Mouse (Mus musculus): ENCODE data around the gene Catsper2.
A peak's percentile ranks its signal among the peaks of the same experiment; 100 is the strongest.

Gene Catsper2

DNA sequence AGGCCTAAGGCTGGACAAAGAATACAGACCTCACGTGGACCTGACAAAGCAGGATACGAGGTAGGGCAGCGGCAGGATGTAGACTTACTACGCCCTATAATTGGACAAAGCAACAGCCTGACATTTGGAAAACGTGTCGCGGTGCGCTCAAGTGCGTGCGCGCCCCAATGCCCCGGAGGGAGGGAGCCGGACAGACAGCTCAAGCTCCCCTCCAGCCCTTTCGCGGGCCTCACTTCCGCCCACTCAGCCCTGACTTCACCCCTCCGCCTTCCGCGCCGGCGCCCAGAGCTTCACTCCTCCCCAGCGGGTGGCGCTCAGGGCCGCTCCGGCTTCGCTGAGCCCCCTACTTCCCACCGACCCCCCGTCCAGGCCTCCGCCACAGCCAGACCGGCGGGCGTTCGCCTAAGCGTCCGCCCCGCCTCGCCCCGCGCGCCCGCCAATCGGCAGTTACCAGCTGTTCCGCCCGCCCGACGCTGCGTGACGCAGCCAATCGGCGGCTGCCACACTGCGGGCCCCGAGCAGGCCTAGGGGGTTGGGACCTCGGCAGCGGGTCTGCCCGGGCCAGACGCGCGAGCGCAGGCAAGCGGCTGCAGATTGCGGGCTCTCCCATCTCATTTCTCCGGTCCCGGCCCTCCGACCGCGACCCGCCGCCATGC lies at the start of gene Catsper2, which contains the start of gene Pdia3:
Gene Catsper2 (minus strand): TSS at position 406 of the 656 bp plus-strand sequence.
Gene Pdia3 (plus strand): TSS at position 389 of the 656 bp plus-strand sequence.
- DNase-seq, result peak; percentile 95

DNA sequence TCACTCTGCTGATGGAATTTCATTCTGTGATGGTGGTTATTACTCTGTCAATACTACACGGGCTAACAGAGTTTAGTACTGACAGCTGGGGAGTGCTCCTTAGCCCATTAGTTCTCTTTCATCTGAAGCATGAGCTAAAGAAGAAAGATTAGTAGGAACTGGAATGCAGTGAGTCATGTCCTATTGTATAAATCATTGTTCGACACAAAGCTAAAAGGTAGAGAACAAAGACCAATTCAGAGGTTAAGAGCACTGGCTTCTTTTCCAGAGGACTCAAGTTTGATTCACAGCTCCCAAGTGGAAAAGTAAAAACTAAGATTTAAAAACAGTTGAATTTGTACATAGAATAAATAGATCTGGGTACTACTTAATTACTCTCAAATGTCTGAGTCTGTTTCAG lies 46.5 kb upstream of the Catsper2 start:
- DNase-seq, result no peak

DNA sequence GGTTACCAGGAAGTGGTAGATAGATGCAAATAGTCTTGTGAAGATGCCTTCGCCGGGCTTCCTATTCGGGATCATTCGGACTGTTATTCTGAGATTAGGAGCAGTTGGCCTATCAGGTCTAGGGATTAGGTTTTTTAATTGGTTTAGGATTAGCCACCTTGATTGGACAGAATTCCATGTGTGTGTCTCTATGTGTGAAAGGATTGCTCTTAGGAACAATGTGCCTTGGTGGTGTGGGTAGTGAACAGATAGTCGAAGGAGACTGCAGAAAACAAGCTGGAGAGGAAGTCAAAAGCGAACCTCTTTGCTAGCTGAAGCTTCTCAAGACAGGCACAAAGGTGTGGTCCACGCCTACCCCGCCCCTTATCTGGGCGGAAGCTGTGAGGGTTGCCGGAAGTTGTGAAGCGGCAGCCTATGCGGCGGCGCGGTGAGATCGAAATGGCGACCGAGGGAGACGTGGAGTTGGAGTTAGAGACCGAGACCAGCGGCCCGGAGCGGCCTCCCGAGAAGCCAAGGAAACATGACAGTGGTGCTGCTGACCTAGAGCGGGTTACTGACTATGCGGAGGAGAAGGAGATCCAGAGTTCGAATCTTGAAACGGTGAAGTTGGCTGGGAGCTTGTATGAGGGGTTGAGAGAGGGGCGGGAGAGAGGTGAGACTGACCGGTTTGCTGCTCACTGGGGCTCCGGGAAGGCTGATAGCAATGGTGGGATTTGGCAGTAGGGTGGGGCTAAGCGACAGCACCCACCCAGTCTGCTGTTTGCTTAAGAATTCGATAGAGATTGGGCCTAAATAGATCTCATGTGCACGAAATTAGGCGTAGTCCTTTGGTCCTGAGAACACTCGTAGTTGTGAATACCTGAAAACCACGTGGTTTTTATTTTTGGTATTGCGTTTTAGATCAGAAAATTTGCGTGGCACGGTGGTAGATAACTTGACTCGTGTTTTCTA lies 43.4 kb upstream of the Catsper2 start, which contains the start of gene Serinc4:
Gene Serinc4 (minus strand): TSS at position 90 of the 951 bp plus-strand sequence.
- DNase-seq, result peak; percentile 80

DNA sequence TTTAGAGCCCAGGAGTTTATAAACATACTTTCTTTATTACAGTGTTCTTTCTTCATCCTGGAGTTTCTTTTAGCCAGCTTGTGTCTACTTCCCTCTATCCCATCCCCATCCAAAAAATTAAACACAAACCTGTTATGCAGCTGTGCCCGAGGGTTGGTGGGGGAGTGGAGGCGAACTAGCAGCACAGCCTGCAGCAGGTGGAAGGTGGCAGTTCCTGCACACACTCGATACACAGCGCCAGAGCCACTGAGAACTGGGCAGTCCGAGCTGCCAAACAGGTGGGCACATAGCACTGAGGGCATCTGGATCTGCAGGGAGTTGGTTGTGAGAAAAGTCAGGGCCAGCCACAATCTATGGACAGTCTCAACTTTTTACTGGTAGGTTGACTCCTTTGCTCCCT lies 41.9 kb upstream of the Catsper2 start:
- no peak for DNase-seq

DNA sequence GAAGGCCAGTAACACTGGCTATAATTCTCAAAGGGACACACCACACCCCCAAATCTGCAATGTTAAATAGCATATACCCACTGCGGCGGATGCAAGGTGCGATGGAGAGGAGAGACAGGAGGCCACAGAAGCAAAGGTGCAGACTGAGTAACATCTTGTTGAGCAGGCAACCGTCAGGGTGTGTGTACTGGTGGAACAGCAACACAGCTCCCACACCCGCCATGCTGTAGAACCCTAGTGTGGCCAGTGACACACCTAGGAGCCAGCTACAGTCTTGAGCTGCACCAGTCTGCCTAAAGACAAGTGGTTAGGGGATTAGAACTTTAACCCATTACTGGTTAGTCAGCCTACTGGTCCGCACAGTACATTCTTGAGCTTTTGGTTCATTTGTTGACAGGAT lies 40.3 kb upstream of the Catsper2 start:
- no peak for DNase-seq

DNA sequence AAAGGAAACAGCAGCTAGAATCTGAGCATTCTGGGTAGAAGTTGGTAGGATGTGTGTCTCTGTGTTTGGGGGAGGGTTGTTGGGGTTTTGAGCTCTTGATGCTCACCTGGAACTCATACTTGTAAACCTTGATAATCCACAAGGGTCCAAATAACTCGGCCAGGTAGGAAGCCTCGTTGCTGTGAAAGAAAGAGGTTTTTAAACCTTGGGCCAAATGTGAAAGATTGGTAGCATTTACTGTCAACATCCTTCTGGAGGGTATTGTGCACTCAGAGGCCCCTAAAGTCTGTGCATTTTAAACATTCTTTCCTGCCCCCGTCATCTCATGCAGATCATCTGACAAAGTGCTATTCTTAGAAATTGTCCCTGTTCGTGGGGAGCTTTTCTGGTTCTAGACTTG lies 39.4 kb upstream of the Catsper2 start, which contains the start of gene Hypk:
Gene Hypk (plus strand): TSS at position 301 of the 400 bp plus-strand sequence.
- no peak for DNase-seq

DNA sequence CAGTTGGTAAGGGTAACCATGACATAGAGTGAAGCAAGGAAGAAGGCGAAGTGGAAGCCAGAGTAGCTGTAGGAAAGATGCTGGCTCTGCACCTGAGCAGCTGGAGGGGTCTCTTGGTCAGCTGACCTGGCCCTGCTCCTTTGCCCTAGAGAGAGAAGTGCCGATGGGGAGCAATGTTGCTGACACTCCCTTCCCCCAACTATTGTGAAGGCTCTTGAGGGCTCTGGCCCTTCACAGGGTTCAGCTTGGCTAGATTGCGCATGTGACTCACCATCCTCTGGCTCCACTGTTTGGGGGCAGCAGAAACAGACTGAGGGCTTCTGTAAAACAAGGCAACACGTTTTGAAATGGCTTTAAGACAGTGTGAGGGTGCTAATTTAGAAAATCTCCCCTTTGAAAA lies 38.8 kb upstream of the Catsper2 start:
- DNase-seq, result no peak

DNA sequence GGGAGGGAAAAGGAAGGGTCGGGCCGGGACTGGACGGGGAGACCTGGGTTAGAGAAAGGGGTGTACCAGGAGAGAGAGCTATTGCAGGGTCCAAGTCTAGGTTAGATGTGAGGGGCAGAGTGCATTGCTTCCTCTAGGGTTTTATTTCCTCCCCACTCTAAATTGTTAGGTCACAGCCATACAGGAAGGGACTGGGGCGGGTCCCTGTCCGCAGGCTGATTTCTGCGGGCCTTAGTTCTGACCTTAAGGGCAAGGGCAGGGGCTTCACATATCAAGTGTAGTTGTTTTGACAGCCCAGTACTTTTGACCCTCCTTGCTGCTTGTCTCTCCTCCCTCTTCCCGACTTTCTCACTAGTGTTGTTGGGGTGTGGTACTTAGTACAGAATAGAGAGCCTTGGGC lies 36.5 kb upstream of the Catsper2 start:
- no peak for DNase-seq

DNA sequence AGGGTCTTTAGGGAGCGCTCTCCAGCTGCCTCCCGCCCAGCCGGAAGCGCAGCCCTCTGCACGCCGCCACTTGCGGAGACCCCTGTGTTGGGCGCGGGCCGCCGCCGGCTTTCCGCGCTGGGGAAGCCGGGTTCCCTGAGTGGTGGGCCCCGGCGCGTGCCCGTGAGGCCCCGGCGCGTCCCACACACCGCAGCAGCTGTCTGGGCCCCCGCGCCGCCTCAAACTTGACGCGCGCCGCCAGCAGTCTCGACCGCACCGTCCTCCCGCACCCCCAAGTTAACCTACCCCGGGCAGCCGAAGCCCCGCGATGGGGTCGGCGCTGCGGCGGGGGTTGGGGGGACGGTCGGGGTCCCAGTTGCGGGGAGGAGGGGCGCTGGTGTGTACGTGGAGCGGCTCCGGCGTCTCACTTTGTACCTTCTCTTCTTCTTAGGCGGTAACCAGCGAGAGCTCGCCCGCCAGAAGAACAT lies 36.0 kb upstream of the Catsper2 start:
- no peak for DNase-seq

DNA sequence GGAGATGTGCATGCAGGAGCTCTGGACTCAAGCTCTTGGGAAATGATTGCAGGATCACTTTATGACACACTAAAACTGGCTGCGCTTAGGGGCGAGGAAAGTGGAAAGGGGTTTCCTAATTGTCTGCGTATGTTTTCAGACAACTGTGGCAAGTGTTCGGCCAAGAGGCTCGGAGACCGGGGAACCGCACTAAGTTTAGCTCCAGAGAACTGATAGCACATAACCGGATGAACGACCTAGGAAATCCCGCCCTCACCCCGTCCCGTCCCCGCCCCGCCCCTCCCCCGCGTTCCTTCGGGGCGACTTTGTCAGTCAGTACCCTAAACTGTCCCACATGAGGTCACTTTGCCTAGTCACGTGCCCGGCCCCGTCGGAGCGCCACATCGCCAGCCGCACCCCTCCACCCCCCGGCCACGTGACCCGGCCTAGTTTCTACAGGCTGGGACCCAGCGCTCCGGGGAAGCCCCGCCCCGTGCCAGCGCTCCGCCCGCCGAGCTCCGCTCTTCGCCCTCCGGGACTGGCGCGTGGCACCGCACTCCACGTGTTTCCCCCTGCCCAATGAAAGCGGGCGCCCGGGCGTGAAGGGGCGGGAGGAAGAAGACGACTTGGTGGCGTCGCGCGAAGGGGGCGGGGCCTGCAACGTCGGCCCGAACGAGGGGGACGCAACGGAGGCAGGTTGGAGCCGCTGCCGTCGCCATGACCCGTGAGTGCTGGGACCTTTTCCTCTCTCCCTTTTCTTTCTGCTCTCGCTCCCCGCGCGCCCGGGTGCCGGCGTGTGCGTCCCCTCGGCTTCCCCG lies 35.3 kb upstream of the Catsper2 start, which contains the start of gene Serf2:
Gene Serf2 (plus strand): TSS at position 457 of the 797 bp plus-strand sequence.
- DNase-seq, result peak; percentile 98

DNA sequence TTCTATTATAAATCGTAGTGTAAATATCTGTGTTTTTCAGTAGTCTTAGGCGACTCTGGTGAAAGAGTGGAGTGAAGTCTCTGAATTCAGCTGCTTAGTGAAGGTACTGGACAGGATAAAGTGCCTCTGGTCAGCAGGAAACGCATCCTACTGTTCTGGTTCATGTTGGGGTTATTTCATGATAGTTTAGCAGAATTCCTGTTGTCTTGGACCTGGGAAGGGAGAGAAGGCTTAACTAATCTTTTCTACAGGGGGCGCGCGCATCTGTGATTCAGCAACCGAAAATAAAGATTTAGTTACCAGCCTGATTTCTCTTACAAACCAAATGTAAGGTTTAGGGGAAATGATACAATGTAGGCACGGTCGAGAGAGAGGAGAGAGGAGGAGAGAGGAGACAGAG lies 34.5 kb upstream of the Catsper2 start:
- peak; percentile 47 for DNase-seq

DNA sequence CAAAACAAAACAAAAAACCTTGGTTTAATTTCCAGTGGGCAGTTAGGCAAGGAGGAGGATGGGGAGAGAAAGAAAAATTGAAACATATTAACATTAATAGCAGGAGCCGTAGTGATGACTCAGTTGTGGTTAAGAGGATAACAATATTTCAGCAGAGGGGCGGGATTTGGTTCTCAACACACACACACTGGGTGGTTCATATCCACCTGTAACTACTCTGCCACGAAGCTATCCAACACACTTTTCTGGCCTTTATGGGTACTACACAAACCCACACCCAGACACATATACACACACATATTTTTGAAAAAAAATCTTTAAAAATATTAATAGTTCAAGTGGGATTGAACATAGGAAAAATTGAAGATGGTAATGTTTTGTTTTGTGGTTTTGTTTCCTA lies 33.4 kb upstream of the Catsper2 start:
- no peak for DNase-seq

DNA sequence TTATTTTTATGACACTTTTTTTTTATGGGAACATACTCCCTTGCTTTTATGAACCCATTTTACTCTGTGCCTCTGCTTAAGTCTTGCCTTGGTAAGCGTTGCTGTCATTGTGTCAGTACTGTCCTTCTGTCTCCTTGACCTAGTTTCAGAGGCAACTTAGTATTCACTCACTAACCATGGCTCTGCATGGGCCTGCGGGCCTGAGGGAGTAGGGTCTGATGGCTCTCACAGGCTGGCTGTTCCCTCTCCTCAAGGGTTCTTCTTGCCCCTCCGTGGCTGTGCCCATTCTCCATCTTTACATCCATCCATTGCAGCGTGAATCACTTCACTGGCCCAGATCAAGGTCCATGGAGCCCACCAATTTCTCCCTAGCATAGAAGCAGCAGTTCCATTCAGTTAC lies 32.9 kb upstream of the Catsper2 start:
- no peak for DNase-seq

DNA sequence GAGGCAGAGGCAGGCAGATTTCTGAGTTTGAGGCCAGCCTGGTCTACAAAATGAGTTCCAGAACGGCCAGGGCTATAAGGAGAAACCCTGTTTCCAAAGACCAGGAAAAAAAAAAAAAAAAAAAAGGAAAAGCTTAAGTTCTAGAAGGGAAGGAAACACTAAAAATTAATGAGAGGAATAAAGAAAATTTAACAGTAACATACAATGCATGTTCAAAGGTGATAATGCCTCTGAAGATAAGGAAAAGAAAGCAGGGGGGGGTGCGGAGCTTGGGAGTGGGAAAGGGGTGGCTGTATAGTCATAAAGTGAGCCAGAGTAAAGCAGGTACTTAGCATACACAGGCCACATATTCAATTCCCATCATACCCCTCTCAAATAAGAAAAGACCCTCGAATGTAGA lies 31.5 kb upstream of the Catsper2 start:
- no peak for DNase-seq

DNA sequence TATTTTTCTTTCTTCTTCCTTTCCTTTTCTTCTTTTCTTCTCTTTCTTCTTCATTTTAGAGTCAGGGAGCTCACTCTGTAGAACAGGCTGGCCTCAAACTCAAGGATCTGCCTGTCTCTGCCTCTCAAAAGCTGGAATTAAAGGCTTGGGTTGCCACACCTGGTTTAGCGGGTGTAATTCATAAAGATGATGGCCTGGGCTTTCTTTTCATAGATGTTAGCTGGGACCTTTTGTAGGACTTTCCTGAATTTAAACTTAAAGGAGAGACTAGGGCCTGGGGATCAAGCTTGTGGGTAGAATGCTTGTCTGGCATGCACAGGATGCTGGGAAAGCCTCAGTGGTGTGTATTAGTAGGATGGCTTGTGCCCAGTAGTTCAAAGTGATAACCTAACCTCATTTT lies 30.6 kb upstream of the Catsper2 start, which contains the start of gene Ell3:
Gene Ell3 (minus strand): TSS at position 101 of the 400 bp plus-strand sequence.
- DNase-seq, result no peak

DNA sequence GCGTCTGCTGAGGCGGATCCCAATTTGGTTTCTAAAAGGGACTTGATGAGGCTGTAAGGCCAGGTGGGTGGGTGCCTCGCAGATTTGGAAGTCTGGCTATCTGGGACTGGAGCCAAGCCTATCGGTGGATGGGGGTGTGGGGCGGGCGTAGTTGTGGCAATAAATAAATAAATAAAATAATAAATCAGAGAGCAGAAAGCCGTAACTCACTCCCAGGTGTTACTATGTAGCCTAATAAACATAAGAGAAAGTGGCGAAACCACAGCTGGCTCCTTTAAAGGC lies 29.4 kb upstream of the Catsper2 start:
- no peak for DNase-seq

DNA sequence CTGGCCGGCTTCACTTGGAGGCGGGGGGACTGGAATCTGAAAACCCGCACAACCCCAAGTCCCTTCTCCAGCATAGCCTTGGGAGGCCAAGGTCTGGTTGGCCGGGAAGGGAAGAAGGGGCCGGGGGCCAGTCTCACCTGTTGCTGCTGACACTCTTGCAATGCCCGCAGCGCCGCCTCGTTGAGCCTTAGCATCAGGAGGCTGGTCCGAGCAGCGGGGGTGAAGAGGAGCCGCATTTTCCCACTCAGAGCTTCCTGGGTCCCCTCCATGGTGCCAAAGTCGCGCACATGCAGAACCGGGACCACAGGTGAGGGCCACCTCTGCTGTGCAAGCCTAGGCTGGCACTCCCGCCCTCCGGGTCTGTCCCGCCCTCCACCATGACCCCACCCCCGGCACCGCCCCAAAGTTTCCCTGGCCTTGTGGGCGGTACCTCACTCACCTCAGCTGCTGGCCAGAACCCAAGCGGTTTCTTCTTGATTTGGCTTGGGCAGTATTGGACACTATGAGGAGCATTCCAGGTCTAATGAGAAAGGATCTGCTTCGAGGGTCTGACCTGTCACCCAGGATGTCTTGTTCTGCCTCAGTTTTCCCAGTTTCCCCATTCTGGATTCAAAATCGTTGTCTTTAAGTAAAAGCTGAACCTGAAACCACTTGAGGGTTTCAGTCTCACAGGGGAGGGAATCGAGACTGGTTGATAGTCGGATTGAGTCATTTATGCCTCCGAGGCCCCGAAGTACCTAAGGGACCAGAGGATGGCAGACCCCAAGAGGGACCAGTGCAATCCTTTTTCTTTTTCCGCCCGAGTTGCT lies 28.9 kb upstream of the Catsper2 start:
- no peak for DNase-seq

DNA sequence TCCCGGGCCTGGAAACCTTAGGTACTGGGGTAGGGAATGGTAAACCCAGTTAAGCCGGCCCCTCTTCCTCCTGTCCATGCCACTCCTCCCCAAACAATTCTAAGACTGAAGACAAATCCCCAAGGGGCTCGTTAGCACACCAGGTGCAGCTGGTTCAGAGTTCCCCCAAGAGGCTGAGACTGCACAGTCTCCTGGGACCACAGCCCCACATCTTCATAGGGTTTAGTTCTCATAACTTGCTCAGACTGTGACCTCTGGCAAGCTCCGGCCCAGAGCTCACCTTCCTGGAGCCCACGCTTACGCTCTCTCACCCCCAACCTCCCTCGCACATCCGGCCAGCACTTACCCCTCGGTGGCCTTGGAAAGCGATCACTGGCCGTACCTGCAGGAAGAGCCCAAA lies 28.2 kb upstream of the Catsper2 start:
- no peak for DNase-seq

DNA sequence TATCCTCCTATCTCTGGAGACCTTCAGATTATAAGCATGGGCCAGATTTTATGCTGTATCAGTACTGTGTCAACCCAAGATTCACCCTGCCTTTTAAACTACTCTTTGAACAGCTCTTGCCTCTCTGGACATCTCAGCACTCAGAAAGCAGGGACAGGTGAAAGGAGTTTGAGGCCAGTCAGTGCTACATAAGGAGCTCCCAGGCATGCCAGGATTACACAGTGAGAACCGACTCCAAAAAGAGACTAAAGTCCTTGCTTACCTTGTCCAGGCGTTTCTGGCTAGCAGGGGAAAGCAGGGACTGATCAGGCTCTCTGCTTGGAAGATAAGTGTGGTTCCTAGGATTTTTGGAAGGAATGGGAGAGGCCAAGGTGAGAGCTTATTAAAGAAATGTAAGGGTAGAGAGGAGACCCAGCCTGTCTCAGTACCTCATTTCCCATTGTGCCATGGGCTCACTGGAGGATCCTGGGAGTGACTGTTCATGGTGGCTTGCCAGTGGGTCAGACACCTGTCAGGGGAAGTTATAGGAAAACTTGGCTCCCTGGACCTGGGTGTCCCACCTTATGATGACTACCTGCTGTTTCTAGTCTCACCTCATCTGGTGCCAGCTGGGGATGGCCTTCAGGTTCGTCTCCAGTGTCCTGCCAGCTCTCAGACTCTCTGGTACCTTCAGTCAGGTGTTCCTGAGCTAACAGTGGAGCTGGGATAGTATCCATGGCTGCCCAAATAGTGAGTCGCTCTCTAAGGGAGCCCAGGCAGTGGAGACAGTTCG lies 27.4 kb upstream of the Catsper2 start:
- DNase-seq, result no peak

DNA sequence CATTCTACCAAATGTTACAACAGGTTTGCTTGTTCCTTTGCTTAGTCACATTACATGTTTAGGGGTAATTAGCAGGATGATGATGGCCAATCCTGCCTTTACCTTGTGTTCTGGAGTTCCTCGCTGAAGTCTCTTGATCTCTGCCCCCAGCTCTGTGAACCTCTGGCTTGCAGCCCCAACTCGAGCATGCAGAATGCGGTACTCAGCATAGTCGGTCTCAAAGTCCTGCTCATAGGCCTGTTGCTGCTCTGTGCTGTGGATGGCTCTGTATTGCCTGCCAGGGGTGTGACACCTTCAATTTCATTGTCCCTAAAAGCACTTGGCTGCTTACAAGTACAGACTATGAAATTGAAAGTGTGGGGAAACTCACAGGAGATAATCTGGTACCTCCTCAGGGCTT lies 26.2 kb upstream of the Catsper2 start:
- no peak for DNase-seq

DNA sequence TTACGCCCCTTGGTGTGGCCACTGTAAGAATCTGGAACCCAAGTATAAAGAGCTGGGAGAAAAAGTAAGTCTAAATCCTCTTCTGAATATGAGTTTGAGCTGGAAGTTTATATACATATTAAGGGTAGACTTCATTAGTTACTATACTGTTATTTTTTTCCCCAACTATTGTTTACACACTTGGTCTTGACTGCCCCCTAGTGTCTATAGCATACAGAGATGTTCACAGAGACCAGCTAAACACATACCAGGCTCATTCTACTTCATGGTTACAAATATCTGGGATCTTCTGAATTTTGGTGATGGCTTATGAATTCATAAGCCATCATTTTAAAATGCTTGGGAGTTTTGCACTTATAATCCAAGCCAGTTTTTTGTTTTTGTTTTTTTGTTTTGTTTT lies 21.3 kb upstream of the Catsper2 start:
- no peak for DNase-seq

All from right cerebral cortex, postnatal 4 days (tissue).